In the genomic region with DNA sequence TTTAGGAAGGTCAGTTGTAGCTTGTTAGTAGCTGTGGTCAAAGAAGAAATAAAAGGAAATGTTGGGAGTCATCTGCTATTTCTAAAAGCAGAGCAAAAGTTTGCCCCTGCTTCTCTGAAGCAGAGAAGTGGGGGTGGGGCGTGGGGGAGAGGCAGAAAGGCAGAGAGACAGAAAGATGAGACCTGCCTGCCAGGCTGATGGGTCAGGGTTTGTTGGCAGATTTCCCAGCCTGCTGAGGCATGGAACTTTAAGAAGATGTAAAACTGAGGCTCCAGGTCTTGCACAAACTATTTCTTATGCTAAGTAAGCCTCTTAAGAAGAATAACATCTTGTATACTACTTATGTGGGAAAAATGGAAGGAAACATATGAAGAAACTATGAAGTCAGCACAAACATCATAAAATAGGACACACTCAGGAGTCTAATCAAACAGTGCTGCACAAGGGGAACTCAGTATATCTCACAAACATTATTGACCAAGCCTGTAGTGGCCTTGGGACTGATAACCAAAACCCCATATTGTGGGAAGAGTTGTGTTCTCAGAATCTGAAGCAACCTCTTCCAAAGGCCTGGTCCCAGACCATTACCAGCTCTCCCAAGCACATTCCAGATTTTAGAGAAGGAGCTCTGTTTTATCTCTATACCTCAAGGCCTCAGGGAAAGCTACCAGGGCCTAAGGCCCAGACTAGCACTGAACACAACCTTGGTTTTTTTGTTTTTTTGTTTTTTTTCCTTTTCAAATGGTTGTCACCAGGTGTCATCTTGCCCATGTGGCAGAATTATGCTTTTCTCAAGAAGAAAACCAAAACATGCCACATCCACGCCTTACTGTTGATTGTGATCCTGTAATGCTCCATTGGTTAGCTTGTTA, we compare ENCODE assay signal across 7 mouse cellular contexts. TPM values are rescaled to one million over a fixed set of nuclear protein-coding genes. Genes with fewer than 3 reads are reported as not detected.
DNase-seq lines count a peak whose midpoint lies in the region; ATAC-seq and TF ChIP-seq lines count a peak whose summit lies in the region.

No protein-coding gene starts in this region.

- ATAC-seq in intestine, postnatal 0 days: 0 out of 2 replicates have a peak, but pooled peaks have one; percentile 1
- no peak for ATAC-seq in midbrain, embryonic 11.5 days (ENCODE audit: low FRiP score)

- no peak overlapping the region for H3K9ac ChIP-seq in intestine, postnatal 0 days (ENCODE audit: low read depth, low read length)
- H3K9ac ChIP-seq in midbrain, embryonic 11.5 days (ENCODE audit: low read length): peak overlapping the region; percentile 80

- peak overlapping the region; percentile 90; the same call in 1 of the 2 replicates for H3K4me2 ChIP-seq in intestine, postnatal 0 days (replicated peaks; ENCODE audit: low read depth)
- H3K4me2 ChIP-seq in midbrain, embryonic 11.5 days: peak overlapping the region; percentile 60

- DNase-seq in testis, postnatal 10 days (ENCODE audit: low spot score): peak; percentile 55
- DNase-seq in testis, postnatal 14 days (ENCODE audit: low spot score): no peak
- no peak for DNase-seq in embryonic facial prominence, embryonic 10.5 days (ENCODE audit: low spot score)
- peak; percentile 88 for DNase-seq in midbrain, embryonic 11.5 days (ENCODE audit: low spot score, missing footprints)
- no peak for DNase-seq in ovary, adult 18-20 months (ENCODE audit: low spot score)
- DNase-seq in cerebellum, adult 11-12 months: no peak

- no peak overlapping the region for H3K27ac ChIP-seq in embryonic facial prominence, embryonic 10.5 days (replicated peaks)
- H3K27ac ChIP-seq in intestine, postnatal 0 days (ENCODE audit: low read depth, low read length): peak overlapping the region; percentile 60; the same call in 1 of the 2 replicates
- H3K27ac ChIP-seq in midbrain, embryonic 11.5 days (ENCODE audit: low read depth, low read length): no peak overlapping the region

- TF ChIP-seq CTCF in intestine, postnatal 0 days (IDR thresholded peaks at IDR 0.05; ENCODE audit: low read depth): no peak; the same call in 1 of the 2 replicates

- peaks cover 30% of the 10 kb centered on the region for H3K36me3 ChIP-seq in embryonic facial prominence, embryonic 10.5 days (replicated peaks)
- H3K36me3 ChIP-seq in intestine, postnatal 0 days (ENCODE audit: control insufficient read depth, insufficient read depth): no peaks in the 10 kb centered on the region; the same call in 1 of the 2 replicates
- H3K36me3 ChIP-seq in midbrain, embryonic 11.5 days (ENCODE audit: control insufficient read depth, insufficient read depth, low read length): peaks cover 7% of the 10 kb centered on the region

- no peaks in the 10 kb centered on the region for H3K27me3 ChIP-seq in embryonic facial prominence, embryonic 10.5 days (replicated peaks; ENCODE audit: low read depth, poor library complexity, severe bottlenecking)
- no peaks in the 10 kb centered on the region for H3K27me3 ChIP-seq in intestine, postnatal 0 days (replicated peaks; ENCODE audit: control insufficient read depth, insufficient read depth, low read length)
- H3K27me3 ChIP-seq in midbrain, embryonic 11.5 days (ENCODE audit: control insufficient read depth, insufficient read depth, low read length): no peaks in the 10 kb centered on the region

- H3K4me1 ChIP-seq in embryonic facial prominence, embryonic 10.5 days: peaks cover 12% of the 10 kb centered on the region
- 0 out of 2 replicates have a peak, but pooled peaks cover 2% of the 10 kb centered on the region for H3K4me1 ChIP-seq in intestine, postnatal 0 days (replicated peaks; ENCODE audit: control insufficient read depth, insufficient read depth, low read length)
- H3K4me1 ChIP-seq in midbrain, embryonic 11.5 days (ENCODE audit: control insufficient read depth, insufficient read depth, low read length): peaks cover 11% of the 10 kb centered on the region

- WGBS in embryonic facial prominence, embryonic 10.5 days: 85% methylated on average over 2 of the region's 2 CpGs
- WGBS in intestine, postnatal 0 days: 60% methylated on average over 2 of the region's 2 CpGs
- WGBS in midbrain, embryonic 11.5 days: 86% methylated on average over 2 of the region's 2 CpGs

- peak overlapping the region; percentile 87 for H3K4me3 ChIP-seq in embryonic facial prominence, embryonic 10.5 days
- no peak overlapping the region for H3K4me3 ChIP-seq in intestine, postnatal 0 days (ENCODE audit: low read depth, low read length)
- H3K4me3 ChIP-seq in midbrain, embryonic 11.5 days (ENCODE audit: low read depth, low read length): peak overlapping the region; percentile 80

- H3K9me3 ChIP-seq in embryonic facial prominence, embryonic 10.5 days: peaks cover 16% of the 10 kb centered on the region
- no peaks in the 10 kb centered on the region for H3K9me3 ChIP-seq in intestine, postnatal 0 days (ENCODE audit: control insufficient read depth)
- peaks cover 8% of the 10 kb centered on the region; the same call in 1 of the 2 replicates for H3K9me3 ChIP-seq in midbrain, embryonic 11.5 days (ENCODE audit: control insufficient read depth, low read length)

RNA-seq across cellular contexts. Expression of a gene that starts 31.7 kb away (rescaled TPM):
- polyA plus RNA-seq in embryonic facial prominence, embryonic 10.5 days (2016; fragmentation: Nextera tagmentation; extraction: Ambion mirVana): 6.9 and 8.5 TPM in 2 replicates
- polyA plus RNA-seq in intestine, postnatal 0 days (2015; fragmentation: Nextera tagmentation; extraction: Ambion mirVana): 18.5 and 19.8 TPM in 2 replicates
- 6.0 and 7.1 TPM in 2 replicates for polyA plus RNA-seq in midbrain, embryonic 11.5 days (2014; fragmentation: Nextera tagmentation; extraction: Ambion mirVana)

Comparison
In these comparisons a context has a peak if more than half of its experiments do, and no peak if none do; other contexts are left out.
1. DNase-seq: peak in testis, postnatal 10 days (single experiment) and midbrain, embryonic 11.5 days (single experiment); none in testis, postnatal 14 days (single experiment), embryonic facial prominence, embryonic 10.5 days (single experiment), ovary, adult 18-20 months (single experiment) and cerebellum, adult 11-12 months (single experiment).